Mouse (Mus musculus): ENCODE data around the gene Gpc3.

- no peak for TF ChIP-seq CTCF (IDR thresholded peaks at IDR 0.05; ENCODE audit: borderline replicate concordance, insufficient read depth, low read depth, low read length)
- no peak for TF ChIP-seq POLR2A (IDR thresholded peaks at IDR 0.05; ENCODE audit: borderline replicate concordance, insufficient read depth, low read length)
These were observed 352.2 kb downstream of the Gpc3 start for GRCm38 (mm10) chrX:52261546-52261945.

Measured in cerebellum, adult 2 months (tissue).